Mouse (Mus musculus) intestine, embryonic 15.5 days (tissue): Measurements from ENCODE around the gene Zdhhc21. TPM values are rescaled to one million over a fixed set of nuclear protein-coding genes. Genes with fewer than 3 reads are reported as not detected.

Experiments
- ATAC-seq: fragments of 200-750 bp; cut with Nextera tagmentation; 2 replicates; pipeline ENCODE4 v1.8.0; 2017; ENCODE audit warnings: moderate TSS enrichment, moderate library complexity
- H3K27ac ChIP-seq: fragments of 300-500 bp; sonication (generic); 2 replicates; pipeline ENCODE4 v1.5.1; 2015; ENCODE audit warnings: mild to moderate bottlenecking, inconsistent platforms
- H3K27me3 ChIP-seq: fragments of 300-500 bp; sonication (generic); replicated peaks from 2 replicates; pipeline ENCODE4 v1.6.1; 2015; ENCODE audit warnings: inconsistent platforms
- H3K36me3 ChIP-seq: fragments of 300-500 bp; sonication (generic); 2 replicates; pipeline ENCODE4 v1.6.1; 2015; ENCODE audit warnings: inconsistent platforms
- H3K4me1 ChIP-seq: fragments of 300-500 bp; sonication (generic); replicated peaks from 2 replicates; pipeline ENCODE4 v1.6.1; 2015; ENCODE audit warnings: inconsistent platforms
- H3K4me2 ChIP-seq: fragments of 300-500 bp; sonication (generic); replicated peaks from 2 replicates; pipeline ENCODE4 v1.6.1; 2015; ENCODE audit warnings: mild to moderate bottlenecking, inconsistent platforms
- H3K4me3 ChIP-seq: fragments of 300-500 bp; sonication (generic); replicated peaks from 2 replicates; pipeline ENCODE4 v1.5.1; 2015; ENCODE audit warnings: inconsistent platforms
- H3K9ac ChIP-seq: fragments of 300-500 bp; sonication (generic); 2 replicates; pipeline ENCODE4 v1.6.1; 2015; ENCODE audit warnings: inconsistent platforms
- H3K9me3 ChIP-seq: fragments of 300-500 bp; sonication (generic); 2 replicates; pipeline ENCODE4 v1.6.1; 2016; ENCODE audit warnings: inconsistent platforms
- WGBS: fragments of 180-500 bp; shearing (Covaris S2); methylation state at CpG from one replicate; pipeline ENCODE4 v1.1.7; 2015; 5-methylcytosine and 5-hydroxymethylcytosine counted together
- polyA plus RNA-seq: library from polyadenylated mRNA; unstranded; fragments of >200 nt; fragmentation: Nextera tagmentation; extraction: Ambion mirVana; gene quantifications from 2 replicates; pipeline ENCODE4 v1.2.1, GENCODE M21; 2015

The Zdhhc21 gene
- polyA plus RNA-seq, 1 experiment from 2014 or later: 17.7 TPM

DNA sequence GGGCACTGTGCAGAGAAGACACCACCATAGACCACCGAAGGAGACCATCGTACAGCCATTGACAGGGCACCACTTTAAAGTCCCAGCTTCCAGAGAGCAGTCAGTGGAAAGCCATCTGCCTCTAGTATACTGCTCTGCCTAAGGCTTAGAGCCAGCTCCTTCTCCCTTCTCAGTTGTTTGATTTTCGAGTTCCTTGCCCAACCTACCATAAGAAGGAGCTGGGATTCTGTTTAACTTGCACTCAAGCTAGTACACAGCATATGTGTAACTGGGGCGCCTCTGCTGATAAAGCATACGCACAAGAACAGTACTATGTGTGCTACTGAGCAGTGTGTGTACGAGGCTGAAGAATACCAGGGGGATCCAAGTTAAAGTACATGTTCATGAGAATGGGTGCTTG lies 19.4 kb upstream of the Zdhhc21 start:
- no peak for ATAC-seq
- Histone ChIP-seq H3K27me3 (no peaks in the 10 kb centered on the region), H3K4me1 (no peaks in the 10 kb centered on the region), H3K9ac (no peak overlapping the region), H3K9me3 (no peaks in the 10 kb centered on the region), H3K36me3 (no peaks in the 10 kb centered on the region), H3K4me3 (no peak overlapping the region), H3K27ac (no peak overlapping the region), H3K4me2 (no peak overlapping the region)
- WGBS: 76% methylated on average over 6 of the region's 6 CpGs

DNA sequence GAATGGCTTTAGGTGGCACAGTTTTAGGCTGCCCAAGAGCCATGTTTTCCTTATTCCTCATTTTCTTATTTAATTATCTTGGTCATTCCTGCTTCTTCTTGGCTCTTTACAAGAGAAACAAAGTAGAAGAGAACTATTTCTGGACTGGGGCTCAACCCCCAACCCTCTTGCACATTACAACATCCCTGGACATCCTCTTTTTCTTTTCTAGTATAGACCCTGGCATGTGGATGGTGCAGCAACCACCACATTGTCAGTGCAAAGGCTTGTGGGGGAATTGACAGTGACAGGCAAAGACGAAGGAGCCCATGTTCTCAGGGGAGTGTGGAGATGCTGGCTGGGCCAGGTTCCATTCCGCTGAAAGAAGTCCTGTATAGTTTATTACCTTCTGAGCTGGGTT lies 16.9 kb upstream of the Zdhhc21 start:
- H3K4me1 ChIP-seq: no peaks in the 10 kb centered on the region
- 87% methylated on average over 2 of the region's 2 CpGs for WGBS
- H3K4me2 ChIP-seq: no peak overlapping the region
- no peak for ATAC-seq
- H3K27ac ChIP-seq: no peak overlapping the region
- H3K4me3 ChIP-seq: no peak overlapping the region
- H3K9ac ChIP-seq: no peak overlapping the region
- H3K36me3 ChIP-seq: no peaks in the 10 kb centered on the region
- no peaks in the 10 kb centered on the region for H3K27me3 ChIP-seq
- no peaks in the 10 kb centered on the region for H3K9me3 ChIP-seq

DNA sequence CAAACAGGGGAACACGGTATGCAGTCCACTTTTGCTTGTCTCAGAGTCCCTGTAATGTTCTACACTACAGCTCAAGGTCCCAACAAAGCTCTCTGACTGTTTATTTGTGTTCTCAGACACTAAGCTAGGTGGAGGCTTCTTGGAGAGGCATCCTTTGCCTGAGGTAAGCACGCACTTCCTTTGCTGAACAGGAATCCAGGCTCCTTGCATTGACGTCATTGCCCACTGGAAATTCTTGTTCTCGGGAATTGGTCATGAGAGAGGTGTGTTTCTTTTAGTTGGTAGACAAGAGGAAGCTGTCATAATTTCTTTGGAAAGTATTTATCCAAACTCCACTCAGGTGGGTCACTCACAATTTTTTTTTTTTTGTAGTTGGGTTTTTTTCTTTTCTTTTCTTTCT lies 15.8 kb upstream of the Zdhhc21 start:
- no peak for ATAC-seq
- 59% methylated on average over 4 of the region's 4 CpGs for WGBS

DNA sequence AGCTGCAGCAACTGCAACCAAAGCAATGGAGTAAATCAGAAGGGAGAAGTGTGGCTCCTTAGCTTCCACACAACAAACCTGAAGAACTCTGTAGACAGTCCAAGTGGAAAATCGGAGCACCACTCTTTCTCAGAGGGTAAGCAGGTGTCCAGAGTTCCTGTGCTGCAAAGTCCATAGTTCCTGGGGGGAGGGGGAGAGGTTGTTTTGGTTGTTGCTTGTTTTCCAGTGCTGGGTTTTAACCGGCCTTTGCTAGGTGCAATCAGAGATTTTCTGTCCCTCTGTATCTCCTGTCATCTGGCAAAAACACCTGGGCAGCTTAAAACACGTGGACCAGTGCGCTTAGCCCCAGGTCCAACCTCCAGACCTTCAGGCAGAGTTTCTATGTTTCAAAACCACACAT lies 15.0 kb upstream of the Zdhhc21 start:
- WGBS: 68% methylated on average over 4 of the region's 4 CpGs
- Histone ChIP-seq H3K4me3 (no peak overlapping the region), H3K9ac (no peak overlapping the region), H3K27me3 (no peaks in the 10 kb centered on the region), H3K36me3 (no peaks in the 10 kb centered on the region), H3K9me3 (no peaks in the 10 kb centered on the region), H3K4me2 (no peak overlapping the region), H3K4me1 (no peaks in the 10 kb centered on the region), H3K27ac (no peak overlapping the region)
- no peak for ATAC-seq

More for the DNA sequence above, 15.8 kb upstream of the Zdhhc21 start:
- no peaks in the 10 kb centered on the region for H3K27me3 ChIP-seq
- H3K9ac ChIP-seq: no peak overlapping the region
- H3K9me3 ChIP-seq: no peaks in the 10 kb centered on the region
- no peaks in the 10 kb centered on the region for H3K36me3 ChIP-seq
- no peaks in the 10 kb centered on the region for H3K4me1 ChIP-seq
- H3K4me2 ChIP-seq: no peak overlapping the region
- no peak overlapping the region for H3K27ac ChIP-seq
- H3K4me3 ChIP-seq: no peak overlapping the region

DNA sequence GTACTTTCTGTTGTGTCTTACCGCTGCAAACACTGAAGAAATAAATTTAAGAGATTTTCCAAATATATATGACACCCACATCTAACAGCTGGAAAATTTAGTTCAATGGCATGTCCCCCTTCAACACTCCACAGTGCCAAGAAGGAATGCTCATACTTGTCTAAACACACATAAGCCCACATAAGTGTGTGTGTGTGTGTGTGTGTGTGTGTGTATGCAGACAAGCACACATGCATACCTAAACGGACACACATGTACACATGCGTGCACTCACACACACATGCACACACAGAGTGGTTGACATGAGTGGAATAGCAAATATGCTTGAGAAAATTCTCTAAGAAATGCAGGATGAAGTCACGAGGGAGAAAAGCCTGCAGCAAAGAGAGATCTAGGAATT lies 12.8 kb upstream of the Zdhhc21 start:
- no peaks in the 10 kb centered on the region for H3K27me3 ChIP-seq
- H3K36me3 ChIP-seq: no peaks in the 10 kb centered on the region
- H3K4me3 ChIP-seq: no peak overlapping the region
- no peaks in the 10 kb centered on the region; the same call in 1 of the 2 replicates for H3K4me1 ChIP-seq
- H3K9me3 ChIP-seq: no peaks in the 10 kb centered on the region
- H3K4me2 ChIP-seq: no peak overlapping the region
- H3K9ac ChIP-seq: no peak overlapping the region
- WGBS: 60% methylated on average over 4 of the region's 4 CpGs
- no peak overlapping the region for H3K27ac ChIP-seq
- no peak; the same call in 1 of the 2 replicates for ATAC-seq

DNA sequence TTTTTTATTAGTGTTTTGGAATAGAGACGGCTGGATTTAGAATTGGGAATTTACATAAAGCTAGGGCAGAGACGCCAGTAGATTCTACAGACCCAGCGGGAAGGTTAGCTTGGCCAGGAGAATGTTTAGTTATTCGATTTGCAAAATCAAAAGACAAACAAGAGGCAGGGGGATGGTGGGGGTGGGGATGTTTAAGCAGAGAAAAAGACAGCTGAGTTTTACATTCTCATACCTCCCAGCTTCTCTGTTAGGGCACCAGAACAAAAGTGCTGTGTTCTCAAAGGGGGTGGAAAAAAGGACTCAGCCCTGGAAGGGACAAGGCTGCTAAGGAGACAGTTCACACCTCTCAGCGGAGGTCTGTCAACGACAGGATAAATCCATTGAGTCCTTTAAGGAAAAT lies 12.4 kb upstream of the Zdhhc21 start:
- H3K4me1 ChIP-seq: no peaks in the 10 kb centered on the region; the same call in 1 of the 2 replicates
- H3K27ac ChIP-seq: no peak overlapping the region
- no peak overlapping the region for H3K4me2 ChIP-seq
- no peaks in the 10 kb centered on the region for H3K9me3 ChIP-seq
- H3K36me3 ChIP-seq: no peaks in the 10 kb centered on the region
- H3K9ac ChIP-seq: no peak overlapping the region
- no peak overlapping the region for H3K4me3 ChIP-seq
- no peaks in the 10 kb centered on the region for H3K27me3 ChIP-seq
- WGBS: 35% methylated on average over 6 of the region's 6 CpGs
- no peak for ATAC-seq

DNA sequence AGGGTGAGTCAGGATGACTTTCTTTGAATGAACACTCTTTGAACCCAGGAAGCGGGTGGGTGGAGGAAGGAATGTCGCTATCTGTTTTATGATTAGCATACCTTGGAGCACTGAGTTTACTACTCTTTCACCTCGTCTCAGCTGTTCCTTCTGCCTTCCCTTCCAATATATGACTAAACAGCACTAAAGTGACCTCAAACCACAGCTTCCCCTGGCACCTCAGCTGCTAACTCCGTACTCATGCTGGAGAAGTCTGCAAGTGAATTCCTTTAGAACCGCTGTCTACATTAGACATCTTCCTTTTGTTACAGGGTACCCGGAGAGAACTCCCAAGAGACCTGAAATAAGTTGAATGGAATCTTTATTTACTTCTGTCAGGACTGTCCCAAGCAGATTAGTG lies 11.2 kb upstream of the Zdhhc21 start:
- ATAC-seq: no peak

DNA sequence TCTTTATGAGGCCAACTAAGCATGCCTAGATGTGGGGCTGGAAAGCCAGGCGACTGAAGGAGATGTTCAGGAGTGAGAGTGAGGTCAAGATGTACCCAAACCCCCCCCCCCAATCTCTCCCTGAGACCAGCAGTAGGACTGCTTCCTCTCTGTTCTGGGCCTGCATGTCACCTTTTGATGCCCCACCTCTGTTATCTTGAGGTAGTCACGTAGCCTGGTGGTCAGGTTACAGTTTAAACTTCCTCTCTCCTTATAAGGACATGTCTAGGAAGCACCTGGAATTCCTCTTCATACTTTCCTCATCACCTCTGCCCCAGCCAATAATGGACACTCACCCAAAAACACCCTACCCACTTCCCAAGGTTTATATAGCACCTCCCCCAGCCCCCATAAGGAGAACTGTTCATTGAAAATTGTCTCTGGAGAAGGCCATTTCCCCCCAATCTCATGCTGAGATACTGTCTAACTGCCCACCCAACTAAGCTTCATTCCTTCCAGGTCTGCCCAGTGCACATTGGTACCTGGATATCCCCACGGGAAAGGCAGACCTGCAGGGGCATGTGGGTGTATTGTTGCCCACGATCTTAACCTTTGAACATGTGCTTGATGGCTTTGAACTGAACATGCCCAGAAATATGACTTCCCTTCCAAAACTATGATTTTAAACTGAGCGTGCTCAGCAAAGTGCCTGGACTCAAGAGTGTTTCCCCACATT lies 8.1 kb upstream of the Zdhhc21 start:
- ATAC-seq: peak; percentile 61
- Histone ChIP-seq H3K27me3 (no peaks in the 10 kb centered on the region), H3K36me3 (no peaks in the 10 kb centered on the region), H3K27ac (no peak overlapping the region), H3K4me2 (no peak overlapping the region), H3K9ac (no peak overlapping the region), H3K4me1 (no peaks in the 10 kb centered on the region; the same call in 1 of the 2 replicates), H3K4me3 (no peak overlapping the region), H3K9me3 (no peaks in the 10 kb centered on the region)
- 73% methylated on average over 5 of the region's 5 CpGs for WGBS

More for the DNA sequence above, 11.2 kb upstream of the Zdhhc21 start:
- H3K4me3 ChIP-seq: no peak overlapping the region
- no peak overlapping the region for H3K4me2 ChIP-seq
- no peaks in the 10 kb centered on the region for H3K36me3 ChIP-seq
- H3K27me3 ChIP-seq: no peaks in the 10 kb centered on the region
- no peaks in the 10 kb centered on the region for H3K9me3 ChIP-seq
- no peaks in the 10 kb centered on the region; the same call in 1 of the 2 replicates for H3K4me1 ChIP-seq
- WGBS: 53% methylated on average over 6 of the region's 6 CpGs
- H3K9ac ChIP-seq: no peak overlapping the region
- H3K27ac ChIP-seq: no peak overlapping the region

DNA sequence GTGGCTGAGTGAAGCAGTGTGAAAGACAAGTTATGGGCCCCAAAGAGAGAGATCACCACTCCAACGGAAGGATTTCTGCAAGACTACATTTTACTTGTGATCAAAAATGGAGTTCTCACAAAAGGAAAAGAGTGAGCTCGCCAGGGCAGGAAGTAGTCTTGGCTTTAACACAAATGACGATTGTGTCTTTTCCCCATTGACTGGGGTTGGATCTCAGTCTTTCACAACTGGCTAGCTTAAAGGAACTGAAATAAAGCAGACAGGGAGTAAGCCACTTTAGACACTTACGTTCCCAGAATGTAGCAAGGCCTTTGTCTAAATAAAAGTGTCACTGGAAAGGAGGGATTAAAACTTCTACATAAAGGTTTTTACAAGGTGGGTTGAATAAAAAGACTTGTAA lies 7.4 kb upstream of the Zdhhc21 start:
- no peak overlapping the region for H3K4me3 ChIP-seq
- ATAC-seq: no peak
- H3K36me3 ChIP-seq: no peaks in the 10 kb centered on the region
- no peak overlapping the region for H3K4me2 ChIP-seq
- H3K9ac ChIP-seq: no peak overlapping the region
- H3K4me1 ChIP-seq: no peaks in the 10 kb centered on the region; the same call in 1 of the 2 replicates
- no peaks in the 10 kb centered on the region for H3K27me3 ChIP-seq
- WGBS: 53% methylated on average over 4 of the region's 4 CpGs
- H3K9me3 ChIP-seq: no peaks in the 10 kb centered on the region
- H3K27ac ChIP-seq: no peak overlapping the region

DNA sequence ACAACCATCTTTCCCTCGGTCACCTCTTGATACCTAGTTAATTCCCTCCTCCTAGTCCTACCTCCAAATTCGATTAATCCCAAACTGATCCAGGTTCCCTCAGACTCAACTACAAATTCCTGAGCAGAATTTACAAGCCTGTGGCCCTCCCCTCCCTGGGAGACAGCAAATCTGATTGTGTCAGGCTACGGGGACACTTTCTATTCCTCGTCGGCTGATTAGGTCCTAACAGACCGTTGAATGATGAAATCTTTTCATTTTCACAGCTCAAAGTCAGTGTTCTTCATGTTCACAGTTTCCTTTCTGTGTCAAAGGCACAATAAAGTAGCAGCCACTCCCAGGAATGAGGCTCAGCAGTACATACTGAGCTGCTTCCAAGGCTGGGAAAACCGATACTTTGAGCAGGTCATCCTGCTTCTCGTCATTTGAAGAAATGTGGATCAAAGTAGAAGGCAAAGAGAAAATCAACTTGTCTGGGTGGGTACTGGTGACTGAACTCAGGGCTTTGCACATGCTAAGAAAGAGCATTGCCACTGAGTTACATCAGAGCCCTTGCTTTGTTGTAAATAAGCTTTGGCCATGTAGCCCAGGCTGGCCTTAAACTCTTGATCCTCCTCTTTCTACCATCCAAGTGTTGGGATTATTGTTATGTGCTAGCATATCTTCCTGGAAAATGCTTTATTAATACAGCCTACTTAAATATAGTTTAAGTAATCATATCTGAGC lies 5.4 kb upstream of the Zdhhc21 start:
- H3K27me3 ChIP-seq: no peaks in the 10 kb centered on the region
- no peak overlapping the region for H3K27ac ChIP-seq
- 68% methylated on average over 8 of the region's 8 CpGs for WGBS
- H3K9me3 ChIP-seq: no peaks in the 10 kb centered on the region
- no peak overlapping the region for H3K4me3 ChIP-seq
- no peaks in the 10 kb centered on the region for H3K36me3 ChIP-seq
- no peaks in the 10 kb centered on the region; the same call in 1 of the 2 replicates for H3K4me1 ChIP-seq
- no peak overlapping the region for H3K9ac ChIP-seq
- no peak overlapping the region for H3K4me2 ChIP-seq
- ATAC-seq: no peak

DNA sequence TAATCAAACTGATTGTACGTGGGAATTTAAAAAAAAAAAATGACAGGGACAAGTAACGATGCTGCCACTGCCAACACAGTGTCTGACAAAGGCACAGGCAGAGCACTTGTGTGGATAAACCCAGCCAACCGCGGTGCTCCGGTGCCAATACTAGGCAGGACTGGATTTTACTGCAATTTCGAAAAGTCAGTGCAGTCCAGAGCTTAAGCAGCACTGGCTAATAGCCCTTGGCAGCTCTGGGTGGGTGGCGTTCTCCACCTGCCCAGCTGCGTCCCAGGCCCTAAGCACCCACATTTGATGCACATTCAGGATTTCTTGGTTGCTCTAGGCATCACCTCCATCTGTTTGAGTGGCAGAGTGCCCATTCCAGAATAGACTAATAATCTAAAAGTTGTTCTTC lies 3.6 kb upstream of the Zdhhc21 start:
- no peak overlapping the region for H3K4me3 ChIP-seq
- no peak overlapping the region for H3K4me2 ChIP-seq
- ATAC-seq: no peak
- H3K9ac ChIP-seq: no peak overlapping the region
- no peaks in the 10 kb centered on the region for H3K27me3 ChIP-seq
- 85% methylated on average over 8 of the region's 8 CpGs for WGBS
- H3K36me3 ChIP-seq: no peaks in the 10 kb centered on the region
- H3K27ac ChIP-seq: no peak overlapping the region
- H3K4me1 ChIP-seq: no peaks in the 10 kb centered on the region; the same call in 1 of the 2 replicates
- no peaks in the 10 kb centered on the region for H3K9me3 ChIP-seq

DNA sequence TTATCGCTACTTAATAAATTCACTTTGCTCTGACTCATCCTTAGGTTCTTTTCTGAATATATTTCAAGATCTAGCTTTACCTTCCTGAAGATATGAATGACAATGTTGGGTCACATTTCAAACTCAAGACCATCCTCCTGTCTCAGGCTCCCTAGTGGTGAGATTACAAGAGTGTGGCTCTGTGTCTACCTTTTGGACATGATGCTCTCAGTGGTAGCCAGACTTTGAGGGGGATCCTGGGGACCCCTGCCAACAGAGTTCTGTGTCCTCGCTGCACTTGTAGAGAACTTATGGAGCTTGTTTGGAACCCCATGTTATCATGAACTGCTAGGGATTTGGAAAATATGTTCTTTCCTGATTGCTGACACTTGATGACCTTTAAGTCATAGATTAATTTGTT lies 1.7 kb upstream of the Zdhhc21 start:
- Histone ChIP-seq H3K9ac (no peak overlapping the region), H3K27ac (no peak overlapping the region), H3K4me2 (no peak overlapping the region), H3K27me3 (no peaks in the 10 kb centered on the region), H3K36me3 (no peaks in the 10 kb centered on the region), H3K4me3 (no peak overlapping the region), H3K4me1 (no peaks in the 10 kb centered on the region), H3K9me3 (no peaks in the 10 kb centered on the region)
- 95% methylated on average over 2 of the region's 2 CpGs for WGBS
- ATAC-seq: no peak

DNA sequence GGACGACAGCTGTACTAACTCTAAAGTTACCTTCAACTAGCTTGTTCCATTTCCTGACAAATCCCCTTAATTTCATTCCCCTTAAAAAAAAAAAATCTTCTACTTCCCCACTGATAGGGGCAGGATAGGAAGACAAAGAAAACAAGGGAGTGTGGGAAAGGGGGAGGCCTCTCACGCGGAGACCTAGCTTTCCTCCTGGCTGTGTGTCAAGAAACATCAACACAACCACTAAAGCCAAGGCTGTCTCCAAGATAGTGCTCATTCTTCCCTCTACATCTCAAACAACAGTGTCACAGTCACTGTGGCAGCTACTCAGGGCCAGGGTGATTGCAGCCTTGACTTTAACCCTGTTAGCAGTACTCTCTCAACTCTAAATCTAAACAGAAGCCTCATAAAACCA lies 808 bp upstream of the Zdhhc21 start:
- 43% methylated on average over 3 of the region's 3 CpGs for WGBS
- H3K27ac ChIP-seq: peak overlapping the region; percentile 56; the same call in 1 of the 2 replicates
- H3K9ac ChIP-seq: no peak overlapping the region
- H3K27me3 ChIP-seq: no peaks in the 10 kb centered on the region
- H3K4me2 ChIP-seq: no peak overlapping the region
- H3K4me1 ChIP-seq: no peaks in the 10 kb centered on the region
- ATAC-seq: peak; percentile 35; the same call in 1 of the 2 replicates
- no peaks in the 10 kb centered on the region for H3K9me3 ChIP-seq
- H3K36me3 ChIP-seq: no peaks in the 10 kb centered on the region
- no peak overlapping the region for H3K4me3 ChIP-seq
